Mouse (Mus musculus) kidney, postnatal 4 days (tissue): ENCODE data around the gene Lrmda.
A peak's percentile ranks its signal among the peaks of the same experiment; 100 is the strongest.

Experiments
- DNase-seq, 2 experiments: peaks; one replicate each; pipeline ENCODE4 v3.0.0; 2021; ENCODE audit warnings: mixed read lengths in 2 of 2

Gene Lrmda

GRCm38 (mm10) chr14:22335101-22335820, 315.7 kb downstream of the Lrmda start:
- DNase-seq: no peak

- no peak for DNase-seq
These were observed 319.7 kb downstream of the Lrmda start for GRCm38 (mm10) chr14:22339176-22339575.

- DNase-seq: no peak
These were observed 323.8 kb downstream of the Lrmda start for GRCm38 (mm10) chr14:22343357-22343756.

- no peak for DNase-seq
These were observed 325.7 kb downstream of the Lrmda start for GRCm38 (mm10) chr14:22345248-22345647.

- no peak for DNase-seq
These were observed 334.1 kb downstream of the Lrmda start for GRCm38 (mm10) chr14:22353626-22354025.

- no peak for DNase-seq
These were observed 335.5 kb downstream of the Lrmda start for GRCm38 (mm10) chr14:22354769-22355574.

- DNase-seq: no peak
These were observed 338.5 kb downstream of the Lrmda start for GRCm38 (mm10) chr14:22357991-22358503.

- DNase-seq: peak in 1 of 2 experiments; percentile 12
These were observed 344.7 kb downstream of the Lrmda start for GRCm38 (mm10) chr14:22364010-22364748.

- no peak for DNase-seq
These were observed 345.4 kb downstream of the Lrmda start for GRCm38 (mm10) chr14:22364771-22365355.

- no peak for DNase-seq
These were observed 348.1 kb downstream of the Lrmda start for GRCm38 (mm10) chr14:22367615-22368014.

- DNase-seq: peak; percentile 23 to 33
These were observed 351.6 kb downstream of the Lrmda start for GRCm38 (mm10) chr14:22371136-22371535.

GRCm38 (mm10) chr14:22372666-22373360, 353.3 kb downstream of the Lrmda start:
- no peak for DNase-seq

GRCm38 (mm10) chr14:22373361-22373745, 353.8 kb downstream of the Lrmda start:
- DNase-seq: no peak

- no peak for DNase-seq
These were observed 357.6 kb downstream of the Lrmda start for GRCm38 (mm10) chr14:22377148-22377547.

- no peak for DNase-seq
These were observed 362.6 kb downstream of the Lrmda start for GRCm38 (mm10) chr14:22382101-22382500.

- peak; percentile 21 to 29 for DNase-seq
These were observed 374.1 kb downstream of the Lrmda start for GRCm38 (mm10) chr14:22393616-22394015.

- no peak for DNase-seq
These were observed 382.9 kb downstream of the Lrmda start for GRCm38 (mm10) chr14:22402411-22402810.

GRCm38 (mm10) chr14:22406623-22407022, 387.1 kb downstream of the Lrmda start:
- DNase-seq: no peak

GRCm38 (mm10) chr14:22410826-22411225, 391.3 kb downstream of the Lrmda start:
- DNase-seq: no peak

GRCm38 (mm10) chr14:22413220-22413619, 393.7 kb downstream of the Lrmda start:
- DNase-seq: no peak

GRCm38 (mm10) chr14:22417706-22418105, 398.2 kb downstream of the Lrmda start:
- DNase-seq: no peak

- no peak for DNase-seq
These were observed 402.2 kb downstream of the Lrmda start for GRCm38 (mm10) chr14:22421668-22422067.
